Mouse (Mus musculus) urinary bladder, postnatal 36 days (tissue): Measurements from ENCODE around the gene Slain2.
A peak's percentile ranks its signal among the peaks of the same experiment; 100 is the strongest.

ENCODE experiments used
- DNase-seq, 2 experiments: peaks; one replicate each; pipeline ENCODE4 v3.0.0; 2022; ENCODE audit warnings: low spot score in 2 of 2, mixed read lengths in 1 of 2

The Slain2 gene

GRCm38 (mm10) chr5:72913648-72914557 is at the start of gene Slain2:
Gene Slain2, plus strand, starts transcription at chr5:72914304.
- DNase-seq = peak; percentile 99

GRCm38 (mm10) chr5:72864654-72865178 is 49.4 kb upstream of the Slain2 start:
- no peak for DNase-seq

- DNase-seq = no peak
These were observed 47.7 kb upstream of the Slain2 start for GRCm38 (mm10) chr5:72866260-72866905.

- no peak for DNase-seq
These were observed 47.0 kb upstream of the Slain2 start for GRCm38 (mm10) chr5:72867036-72867672.

- DNase-seq = peak; percentile 90 to 93
These were observed 45.8 kb upstream of the Slain2 start, which contains the start of gene Tec for GRCm38 (mm10) chr5:72868091-72868875. Gene Tec, minus strand, starts transcription at chr5:72868483.

- no peak for DNase-seq
These were observed 44.1 kb upstream of the Slain2 start for GRCm38 (mm10) chr5:72869779-72870608.

- DNase-seq = no peak
These were observed 43.0 kb upstream of the Slain2 start for GRCm38 (mm10) chr5:72871114-72871513.

- no peak for DNase-seq
These were observed 34.4 kb upstream of the Slain2 start for GRCm38 (mm10) chr5:72879736-72880135.

GRCm38 (mm10) chr5:72881748-72882411 is 32.2 kb upstream of the Slain2 start:
- DNase-seq = no peak

- no peak for DNase-seq
These were observed 31.7 kb upstream of the Slain2 start for GRCm38 (mm10) chr5:72882412-72882765.

- no peak for DNase-seq
These were observed 30.4 kb upstream of the Slain2 start for GRCm38 (mm10) chr5:72883706-72884105.

- no peak for DNase-seq
These were observed 27.5 kb upstream of the Slain2 start for GRCm38 (mm10) chr5:72886458-72887222.

- DNase-seq = no peak
These were observed 25.8 kb upstream of the Slain2 start for GRCm38 (mm10) chr5:72888260-72888659.

- DNase-seq = peak; percentile 42 to 52
These were observed 22.6 kb upstream of the Slain2 start for GRCm38 (mm10) chr5:72891534-72891933.

GRCm38 (mm10) chr5:72893987-72894386 is 20.1 kb upstream of the Slain2 start:
- DNase-seq = no peak

GRCm38 (mm10) chr5:72895261-72895660 is 18.8 kb upstream of the Slain2 start:
- no peak for DNase-seq

- no peak for DNase-seq
These were observed 17.4 kb upstream of the Slain2 start for GRCm38 (mm10) chr5:72896478-72897279.

- no peak for DNase-seq
These were observed 16.1 kb upstream of the Slain2 start for GRCm38 (mm10) chr5:72897998-72898397.
